Comparison of ENCODE assay signal across 13 mouse cellular contexts in the genomic region with DNA sequence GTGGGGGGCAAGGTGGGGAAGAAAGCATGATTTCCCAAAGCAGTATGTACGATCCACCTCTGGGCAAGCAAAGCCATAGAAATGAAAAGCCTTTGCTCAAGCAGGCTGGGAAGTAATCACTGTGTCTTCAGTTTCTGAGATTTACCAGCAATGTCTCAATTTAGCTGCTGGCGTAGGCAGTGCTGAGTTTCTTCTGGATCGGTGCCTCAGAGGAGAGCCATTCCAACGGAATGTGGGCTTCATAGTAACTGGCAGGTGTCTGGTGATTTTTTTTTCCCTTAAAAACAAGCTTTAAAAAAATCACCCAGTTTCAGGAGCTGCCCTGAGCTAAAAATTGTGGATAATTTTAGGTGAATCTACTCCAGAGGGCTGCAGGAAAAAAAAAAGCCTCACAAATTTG. TPM values are rescaled to one million over a fixed set of nuclear protein-coding genes. Genes with fewer than 3 reads are reported as not detected.
DNase-seq lines count a peak whose midpoint lies in the region.
"Had no signal": no experiment of that assay in that cellular context is flagged by ENCODE, and none has a peak within 500 bp of the region (broad histone marks: within the 10 kb centered on the region; RNA-seq: fewer than 3 reads in every experiment).

No protein-coding gene starts in this region.

- peak; percentile 35 for DNase-seq in layer of hippocampus, adult 11-12 months (ENCODE audit: low spot score)
- DNase-seq in layer of hippocampus, adult 9-10 months (ENCODE audit: low spot score), result no peak
- peak; percentile 46 to 54 for DNase-seq in frontal cortex, postnatal 10 days (ENCODE audit: low spot score in 2 of 2)
- peak; percentile 75 to 90 for DNase-seq in left cerebral cortex, postnatal 14 days (ENCODE audit: low spot score in 2 of 2)
- DNase-seq in right cerebral cortex, postnatal 4 days, result peak; percentile 37
- DNase-seq in kidney, postnatal 36 days, result no peak
- no peak for DNase-seq in spleen, postnatal 14 days (ENCODE audit: low spot score in 2 of 2)
- DNase-seq: adrenal gland, postnatal 36 days; kidney, postnatal 10 days; liver, postnatal 0 days; lung, postnatal 36 days; spleen, adult 18-20 months had no signal

- intact Hi-C loops in left cerebral cortex, postnatal 14 days (cut with DNase I), result no loop called here

RNA-seq across cellular contexts. Expression of a gene that starts 5.2 kb away (rescaled TPM):
- total RNA-seq in left cerebral cortex, postnatal 14 days (2021), result under 1 TPM; 0.24 to 0.27 TPM
- total RNA-seq: gastrocnemius, adult 18-20 months had no signal

Comparison
In these comparisons a context has a peak if more than half of its experiments do, and no peak if none do; other contexts are left out.
1. DNase-seq: peak in layer of hippocampus, adult 11-12 months (single experiment), frontal cortex, postnatal 10 days (2 of 2), left cerebral cortex, postnatal 14 days (2 of 2) and right cerebral cortex, postnatal 4 days (single experiment); none in layer of hippocampus, adult 9-10 months (single experiment), kidney, postnatal 36 days (0 of 2) and spleen, postnatal 14 days (0 of 2).